Mouse (Mus musculus) stomach, postnatal 0 days (tissue): ENCODE results near the gene Brf1. TPM values are rescaled to one million over a fixed set of nuclear protein-coding genes. Genes with fewer than 3 reads are reported as not detected.
A peak's percentile ranks its signal among the peaks of the same experiment; 100 is the strongest.

Source experiments
- ATAC-seq: fragments of 200-750 bp; cut with Nextera tagmentation; 2 replicates; pipeline ENCODE4 v1.8.0; 2017; ENCODE audit not compliant: low FRiP score, low TSS enrichment
- DNase-seq: peaks from one replicate; pipeline ENCODE4 v3.0.0-alpha.2; 2016; ENCODE audit warnings: low spot score
- H3K27ac ChIP-seq: fragments of 300-500 bp; sonication (generic); replicated peaks from 2 replicates; pipeline ENCODE4 v1.5.1; 2014; ENCODE audit warnings: mild to moderate bottlenecking, control low read depth
- H3K27me3 ChIP-seq: fragments of 300-500 bp; sonication (generic); 2 replicates; pipeline ENCODE4 v1.6.1; 2014; ENCODE audit warnings: low read length; ENCODE audit not compliant: control insufficient read depth, insufficient read depth
- H3K36me3 ChIP-seq: fragments of 300-500 bp; sonication (generic); 2 replicates; pipeline ENCODE4 v1.6.1; 2014; ENCODE audit warnings: low read length, mixed read lengths; ENCODE audit not compliant: control insufficient read depth, insufficient read depth
- H3K4me1 ChIP-seq: fragments of 300-500 bp; sonication (generic); replicated peaks from 2 replicates; pipeline ENCODE4 v1.6.1; 2014; ENCODE audit warnings: antibody characterized with exemption; ENCODE audit not compliant: control insufficient read depth, insufficient read depth
- H3K4me2 ChIP-seq: fragments of 300-500 bp; sonication (generic); replicated peaks from 2 replicates; pipeline ENCODE4 v1.6.1; 2014; ENCODE audit warnings: low read depth, mild to moderate bottlenecking, control low read depth, moderate library complexity
- H3K4me3 ChIP-seq: fragments of 300-500 bp; sonication (generic); 2 replicates; pipeline ENCODE4 v1.5.1; 2014; ENCODE audit warnings: low read depth, low read length, control low read depth
- H3K9ac ChIP-seq: fragments of 300-500 bp; sonication (generic); 2 replicates; pipeline ENCODE4 v1.6.1; 2014; ENCODE audit warnings: mild to moderate bottlenecking, low read length, control low read depth, mixed read lengths
- H3K9me3 ChIP-seq: fragments of 300-500 bp; sonication (generic); 2 replicates; pipeline ENCODE4 v1.6.1; 2016; ENCODE audit warnings: low read length; ENCODE audit not compliant: control insufficient read depth
- CTCF ChIP-seq: IDR thresholded peaks from 2 replicates; pipeline ENCODE4 v1.5.1; 2016; ENCODE audit warnings: antibody characterized with exemption, low read depth, mild to moderate bottlenecking, moderate library complexity
- EP300 ChIP-seq: optimal IDR thresholded peaks from 2 replicates; pipeline ENCODE3; 2016; ENCODE audit warnings: antibody characterized with exemption
- WGBS: fragments of 180-500 bp; shearing (Covaris S2); extraction: QIAGEN DNeasy Blood & Tissue Kit; methylation state at CpG from one replicate; pipeline ENCODE4 v1.1.7; 2014; 5-methylcytosine and 5-hydroxymethylcytosine counted together
- polyA plus RNA-seq: library from polyadenylated mRNA; unstranded; fragments of >200 nt; fragmentation: Nextera tagmentation; extraction: Ambion mirVana; gene quantifications from 2 replicates; pipeline ENCODE4 v1.2.1, GENCODE M21; 2015

Brf1 gene
- polyA plus RNA-seq, 1 experiment from 2014 or later, result 22.3 TPM

DNA sequence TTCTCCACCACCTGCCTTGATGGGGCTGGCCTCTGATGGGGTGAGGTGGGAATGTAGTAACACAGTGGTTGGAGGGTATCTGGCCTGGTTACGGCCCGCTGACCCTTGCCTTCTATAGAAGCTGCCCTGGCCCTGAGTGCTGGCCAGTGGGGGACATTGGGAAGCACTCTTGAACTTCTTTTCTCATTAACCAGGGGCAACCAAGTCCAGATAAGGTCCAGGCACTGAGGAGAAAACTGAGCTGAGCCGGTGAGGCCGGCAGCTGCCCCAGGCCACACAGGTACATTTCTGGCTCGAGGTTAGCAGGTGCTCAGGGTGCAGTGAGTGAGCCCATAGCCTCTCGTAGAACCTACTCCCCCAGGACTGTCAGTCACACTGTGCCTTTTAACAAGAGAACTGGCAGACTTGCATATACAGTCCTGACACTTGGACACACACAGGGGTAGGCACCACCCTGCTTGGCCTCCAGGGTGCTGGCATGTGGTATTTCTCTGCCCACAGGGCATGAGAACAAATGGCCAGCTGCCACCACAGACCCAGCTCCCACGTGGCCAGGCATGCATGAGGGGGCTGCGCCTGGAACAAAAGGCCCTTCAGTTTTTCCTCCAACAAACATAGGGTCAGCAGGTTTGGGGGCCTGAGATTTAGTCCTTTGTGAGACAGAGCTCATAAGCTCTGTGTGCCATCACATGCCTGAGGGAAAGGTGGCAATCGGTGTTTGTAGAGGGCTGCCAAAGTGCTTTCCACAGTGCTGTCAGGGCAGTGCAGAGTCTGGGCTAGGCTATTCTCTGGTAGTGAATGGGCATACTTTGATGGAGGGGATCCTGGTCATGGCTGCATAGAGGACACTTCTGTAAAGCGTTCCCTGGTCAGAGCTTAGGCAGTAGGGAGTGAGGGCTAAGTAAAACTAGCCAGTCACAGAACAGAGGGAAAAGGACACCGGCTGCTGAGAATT lies 32.1 kb upstream of the Brf1 start:
- no peaks in the 10 kb centered on the region for H3K9me3 ChIP-seq
- no peaks in the 10 kb centered on the region for H3K27me3 ChIP-seq
- ATAC-seq (no peak), DNase-seq (no peak)
- no peak overlapping the region for H3K4me2 ChIP-seq
- TF ChIP-seq CTCF, result no peak
- WGBS, result 74% methylated on average over 11 of the region's 11 CpGs
- no peaks in the 10 kb centered on the region for H3K4me1 ChIP-seq
- H3K27ac ChIP-seq, result no peak overlapping the region
- H3K36me3 ChIP-seq, result no peaks in the 10 kb centered on the region; the same call in 1 of the 2 replicates
- no peak overlapping the region for H3K9ac ChIP-seq
- H3K4me3 ChIP-seq, result no peak overlapping the region

DNA sequence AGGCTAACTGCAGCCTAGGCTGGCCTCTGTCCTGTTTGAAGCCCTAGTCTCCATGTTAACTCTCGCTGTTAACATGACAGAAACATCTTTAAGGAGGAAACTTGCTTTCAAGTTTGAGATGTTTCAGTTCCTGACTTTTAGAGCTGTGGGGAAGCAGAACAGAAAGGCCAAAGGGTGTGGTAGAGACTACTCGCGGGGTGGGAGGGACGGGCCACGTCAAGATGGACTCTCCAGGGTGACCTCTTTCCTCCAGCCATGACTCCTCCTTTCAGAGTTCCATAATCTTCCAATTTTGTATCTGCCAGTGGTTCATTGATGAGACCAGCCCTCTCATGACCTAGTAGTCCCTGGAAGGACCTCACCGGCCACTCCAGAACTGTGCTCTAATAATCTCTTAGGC lies 30.9 kb upstream of the Brf1 start:
- Histone ChIP-seq H3K4me1 (no peaks in the 10 kb centered on the region), H3K4me2 (no peak overlapping the region), H3K4me3 (no peak overlapping the region), H3K27ac (no peak overlapping the region), H3K27me3 (no peaks in the 10 kb centered on the region), H3K36me3 (no peaks in the 10 kb centered on the region; the same call in 1 of the 2 replicates), H3K9me3 (no peaks in the 10 kb centered on the region), H3K9ac (no peak overlapping the region)
- 79% methylated on average over 6 of the region's 6 CpGs for WGBS
- DNase-seq (no peak), ATAC-seq (no peak)
- TF ChIP-seq EP300 (no peak), CTCF (no peak)

DNA sequence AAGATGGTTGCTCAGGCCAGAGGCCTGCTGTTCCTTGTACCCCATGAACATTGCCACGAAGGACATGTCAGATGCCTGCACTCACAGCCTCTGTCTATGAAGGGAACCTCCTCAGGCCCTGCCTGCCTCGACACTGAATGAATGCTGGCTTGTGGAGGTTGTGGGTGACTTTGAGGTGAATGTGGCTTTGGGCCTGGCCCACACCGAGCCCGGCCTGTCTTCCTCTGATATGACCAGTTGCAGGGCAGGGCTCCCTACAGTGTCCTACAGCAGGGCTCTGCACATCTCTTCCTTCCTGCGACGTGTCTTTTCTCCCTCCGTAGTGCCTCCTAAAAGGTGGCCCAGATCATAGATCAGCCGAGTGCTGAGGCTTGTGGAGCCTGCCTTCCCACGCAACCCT lies 30.5 kb upstream of the Brf1 start:
- Histone ChIP-seq H3K4me3 (no peak overlapping the region), H3K27me3 (no peaks in the 10 kb centered on the region), H3K4me2 (no peak overlapping the region), H3K4me1 (no peaks in the 10 kb centered on the region), H3K27ac (no peak overlapping the region), H3K36me3 (no peaks in the 10 kb centered on the region; the same call in 1 of the 2 replicates), H3K9ac (no peak overlapping the region), H3K9me3 (no peaks in the 10 kb centered on the region)
- DNase-seq (no peak), ATAC-seq (no peak)
- TF ChIP-seq EP300 (no peak), CTCF (no peak)
- WGBS, result 91% methylated on average over 9 of the region's 9 CpGs

- H3K27ac ChIP-seq, result no peak overlapping the region
- no peaks in the 10 kb centered on the region; the same call in 1 of the 2 replicates for H3K36me3 ChIP-seq
- H3K9ac ChIP-seq, result no peak overlapping the region
- DNase-seq (no peak), ATAC-seq (no peak; the same call in 1 of the 2 replicates)
- 51% methylated on average over 4 of the region's 4 CpGs for WGBS
- no peaks in the 10 kb centered on the region for H3K4me1 ChIP-seq
- H3K27me3 ChIP-seq, result no peaks in the 10 kb centered on the region
- H3K4me2 ChIP-seq, result no peak overlapping the region
- no peak for TF ChIP-seq EP300
- H3K9me3 ChIP-seq, result no peaks in the 10 kb centered on the region
- H3K4me3 ChIP-seq, result no peak overlapping the region
Observed at GRCm38 (mm10) chr12:113030046-113030445, 29.5 kb upstream of the Brf1 start.

GRCm38 (mm10) chr12:113028898-113029297 lies 28.4 kb upstream of the Brf1 start:
- Histone ChIP-seq H3K9me3 (no peaks in the 10 kb centered on the region), H3K4me3 (no peak overlapping the region), H3K4me1 (no peaks in the 10 kb centered on the region), H3K36me3 (no peaks in the 10 kb centered on the region; the same call in 1 of the 2 replicates), H3K4me2 (no peak overlapping the region), H3K27ac (0 out of 2 replicates have a peak overlapping the region, but pooled peaks have one; percentile 14), H3K27me3 (no peaks in the 10 kb centered on the region), H3K9ac (no peak overlapping the region)
- TF ChIP-seq EP300, result no peak
- no peak for TF ChIP-seq CTCF
- ATAC-seq (no peak), DNase-seq (no peak)
- WGBS, result 69% methylated on average over 9 of the region's 9 CpGs

DNA sequence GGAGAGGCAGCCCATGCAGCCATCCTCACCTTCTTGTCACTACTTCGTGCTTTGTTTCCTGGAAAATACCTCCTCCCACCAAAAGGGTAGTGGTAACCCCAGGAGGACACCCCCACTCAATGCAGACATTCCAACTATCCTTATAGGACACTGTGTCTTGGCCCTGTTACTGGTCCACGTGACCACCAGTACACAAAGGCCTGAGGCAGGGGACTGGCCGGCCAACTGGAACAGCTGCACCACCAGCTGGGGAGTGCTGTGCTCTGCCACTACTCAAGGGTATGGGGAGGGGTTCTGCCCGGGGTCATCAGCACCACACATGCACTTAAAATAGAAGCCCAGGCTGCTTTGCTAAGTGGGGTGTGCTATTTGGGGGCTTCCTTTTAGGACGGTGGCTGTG lies 27.6 kb upstream of the Brf1 start:
- TF ChIP-seq CTCF (no peak), EP300 (no peak)
- DNase-seq (no peak), ATAC-seq (peak; percentile 36; the same call in 1 of the 2 replicates)
- no peaks in the 10 kb centered on the region for H3K27me3 ChIP-seq
- no peaks in the 10 kb centered on the region for H3K4me1 ChIP-seq
- H3K4me3 ChIP-seq, result no peak overlapping the region
- H3K36me3 ChIP-seq, result no peaks in the 10 kb centered on the region; the same call in 1 of the 2 replicates
- no peak overlapping the region for H3K9ac ChIP-seq
- H3K27ac ChIP-seq, result no peak overlapping the region; the same call in 1 of the 2 replicates
- no peak overlapping the region for H3K4me2 ChIP-seq
- no peaks in the 10 kb centered on the region for H3K9me3 ChIP-seq
- WGBS, result 67% methylated on average over 5 of the region's 5 CpGs
